Mouse (Mus musculus) kidney, embryonic 15.5 days (tissue): ENCODE results near the gene Fam160a2. TPM values are rescaled to one million over a fixed set of nuclear protein-coding genes. Genes with fewer than 3 reads are reported as not detected.

Source experiments
- ATAC-seq: fragments of 200-750 bp; cut with Nextera tagmentation; replicated peaks from 2 replicates; pipeline ENCODE4 v1.8.0; 2017; ENCODE audit warnings: moderate TSS enrichment; ENCODE audit not compliant: low FRiP score
- H3K27ac ChIP-seq: fragments of 300-500 bp; sonication (generic); 2 replicates; pipeline ENCODE4 v1.5.1; 2015; ENCODE audit warnings: mild to moderate bottlenecking, inconsistent platforms
- H3K27me3 ChIP-seq: fragments of 300-500 bp; sonication (generic); 2 replicates; pipeline ENCODE4 v1.6.1; 2015; ENCODE audit warnings: inconsistent platforms
- H3K36me3 ChIP-seq: fragments of 300-500 bp; sonication (generic); 2 replicates; pipeline ENCODE4 v1.6.1; 2015; ENCODE audit warnings: inconsistent platforms
- H3K4me1 ChIP-seq: fragments of 300-500 bp; sonication (generic); 2 replicates; pipeline ENCODE4 v1.6.1; 2015; ENCODE audit warnings: inconsistent platforms
- H3K4me2 ChIP-seq: fragments of 300-500 bp; sonication (generic); 2 replicates; pipeline ENCODE4 v1.6.1; 2015; ENCODE audit warnings: moderate library complexity, mild to moderate bottlenecking, inconsistent platforms
- H3K4me3 ChIP-seq: fragments of 300-500 bp; sonication (generic); replicated peaks from 2 replicates; pipeline ENCODE4 v1.5.1; 2015; ENCODE audit warnings: mild to moderate bottlenecking, inconsistent platforms
- H3K9ac ChIP-seq: fragments of 300-500 bp; sonication (generic); 2 replicates; pipeline ENCODE4 v1.6.1; 2015; ENCODE audit warnings: mild to moderate bottlenecking, inconsistent platforms
- H3K9me3 ChIP-seq: fragments of 300-500 bp; sonication (generic); replicated peaks from 2 replicates; pipeline ENCODE4 v1.6.1; 2016; ENCODE audit warnings: inconsistent platforms
- WGBS: fragments of 180-500 bp; shearing (Covaris S2); methylation state at CpG from one replicate; pipeline ENCODE4 v1.1.7; 2015; ENCODE audit warnings: mixed read lengths; 5-methylcytosine and 5-hydroxymethylcytosine counted together
- polyA plus RNA-seq: library from polyadenylated mRNA; unstranded; fragments of >200 nt; fragmentation: Nextera tagmentation; extraction: Ambion mirVana; gene quantifications from 2 replicates; pipeline ENCODE4 v1.2.1, GENCODE M21; 2015

The Fam160a2 gene
- polyA plus RNA-seq, 1 experiment from 2014 or later: 47.4 TPM

DNA sequence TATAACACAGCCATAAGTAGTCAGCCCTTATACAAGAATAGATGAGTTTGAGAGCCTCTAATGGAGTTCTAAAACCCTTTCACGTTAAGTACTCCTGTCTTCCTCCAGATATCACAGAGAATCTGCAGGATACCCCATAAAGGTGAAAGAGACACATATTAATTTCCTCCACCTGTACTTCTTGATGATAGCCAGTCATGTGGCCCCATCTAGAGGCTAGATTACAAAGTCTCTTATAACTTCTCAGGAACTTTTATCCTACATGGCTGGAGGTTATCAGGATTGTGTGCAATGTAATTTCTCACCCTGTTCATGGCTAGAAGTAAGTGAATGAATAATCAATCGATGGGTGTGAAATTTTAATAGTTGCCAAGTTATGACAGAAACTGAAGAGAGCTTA is 74.6 kb downstream of the Fam160a2 start:
- no peaks in the 10 kb centered on the region for H3K4me1 ChIP-seq
- no peak for ATAC-seq
- H3K4me3 ChIP-seq: no peak overlapping the region
- H3K27me3 ChIP-seq: no peaks in the 10 kb centered on the region
- no peaks in the 10 kb centered on the region for H3K36me3 ChIP-seq
- H3K9me3 ChIP-seq: no peaks in the 10 kb centered on the region
- 75% methylated on average over 2 of the region's 2 CpGs for WGBS
- H3K27ac ChIP-seq: no peak overlapping the region
- no peak overlapping the region for H3K9ac ChIP-seq
- no peak overlapping the region for H3K4me2 ChIP-seq

Other genes starting within 250 kb of the Fam160a2 start
- gene Olfr684, start 236.4 kb downstream of the Fam160a2 start, polyA plus RNA-seq: not detected in 2 replicates
- gene Olfr685, start 214.0 kb downstream of the Fam160a2 start, polyA plus RNA-seq: not detected in 2 replicates
- not detected in 2 replicates for gene Olfr686, start 192.6 kb downstream of the Fam160a2 start, polyA plus RNA-seq
- gene Olfr688, start 112.0 kb downstream of the Fam160a2 start, polyA plus RNA-seq: not detected in 2 replicates
- gene Olfr689, start 88.9 kb downstream of the Fam160a2 start, polyA plus RNA-seq: not detected in 2 replicates
- gene Olfr690, start 66.0 kb downstream of the Fam160a2 start, polyA plus RNA-seq: not detected in 2 replicates
- gene Olfr691, start 57.8 kb downstream of the Fam160a2 start, polyA plus RNA-seq: not detected in 2 replicates
- not detected in 2 replicates for gene Olfr692, start 31.8 kb downstream of the Fam160a2 start, polyA plus RNA-seq
- not detected in 2 replicates for gene Gm5901, start 25.0 kb downstream of the Fam160a2 start, polyA plus RNA-seq
- gene Cnga4, start 4.5 kb upstream of the Fam160a2 start, polyA plus RNA-seq: 0.08 TPM in 1 of 2 replicates, not detected in the other
- gene Cckbr, start 25.7 kb upstream of the Fam160a2 start, polyA plus RNA-seq: 0.58 and 0.62 TPM in 2 replicates
- 53.4 and 72.0 TPM in 2 replicates for gene Cavin3, start 82.2 kb upstream of the Fam160a2 start, polyA plus RNA-seq
- gene Smpd1, start 154.3 kb upstream of the Fam160a2 start, polyA plus RNA-seq: 44.7 and 47.7 TPM in 2 replicates
- 45.9 and 56.9 TPM in 2 replicates for gene Apbb1, start 181.6 kb upstream of the Fam160a2 start, polyA plus RNA-seq
- 2.0 and 4.4 TPM in 2 replicates for gene Hpx, start 200.1 kb upstream of the Fam160a2 start, polyA plus RNA-seq
- gene Trim3, start 233.5 kb upstream of the Fam160a2 start, polyA plus RNA-seq: 28.4 and 37.2 TPM in 2 replicates
- gene Timm10b, start 240.0 kb upstream of the Fam160a2 start, polyA plus RNA-seq: 184 and 195 TPM in 2 replicates
- 81.6 and 88.2 TPM in 2 replicates for gene Arfip2, start 240.4 kb upstream of the Fam160a2 start, polyA plus RNA-seq
- 15.1 and 25.1 TPM in 2 replicates for gene Gm45799, start 240.5 kb upstream of the Fam160a2 start, polyA plus RNA-seq